Mouse (Mus musculus) kidney, embryonic 15.5 days (tissue): ENCODE results near the gene Tm7sf3. TPM values are rescaled to one million over a fixed set of nuclear protein-coding genes. Genes with fewer than 3 reads are reported as not detected.
"Not testable (repeated sequence)": the region's sequence is repeated elsewhere in the genome, so short reads cannot be mapped to it uniquely, and the experiment has no call there.

Experiments used
- ATAC-seq: fragments of 200-750 bp; cut with Nextera tagmentation; replicated peaks from 2 replicates; pipeline ENCODE4 v1.8.0; 2017; ENCODE audit warnings: moderate TSS enrichment; ENCODE audit not compliant: low FRiP score
- H3K27ac ChIP-seq: fragments of 300-500 bp; sonication (generic); 2 replicates; pipeline ENCODE4 v1.5.1; 2015; ENCODE audit warnings: mild to moderate bottlenecking, inconsistent platforms
- H3K27me3 ChIP-seq: fragments of 300-500 bp; sonication (generic); 2 replicates; pipeline ENCODE4 v1.6.1; 2015; ENCODE audit warnings: inconsistent platforms
- H3K36me3 ChIP-seq: fragments of 300-500 bp; sonication (generic); 2 replicates; pipeline ENCODE4 v1.6.1; 2015; ENCODE audit warnings: inconsistent platforms
- H3K4me1 ChIP-seq: fragments of 300-500 bp; sonication (generic); 2 replicates; pipeline ENCODE4 v1.6.1; 2015; ENCODE audit warnings: inconsistent platforms
- H3K4me2 ChIP-seq: fragments of 300-500 bp; sonication (generic); 2 replicates; pipeline ENCODE4 v1.6.1; 2015; ENCODE audit warnings: moderate library complexity, mild to moderate bottlenecking, inconsistent platforms
- H3K4me3 ChIP-seq: fragments of 300-500 bp; sonication (generic); replicated peaks from 2 replicates; pipeline ENCODE4 v1.5.1; 2015; ENCODE audit warnings: mild to moderate bottlenecking, inconsistent platforms
- H3K9ac ChIP-seq: fragments of 300-500 bp; sonication (generic); 2 replicates; pipeline ENCODE4 v1.6.1; 2015; ENCODE audit warnings: mild to moderate bottlenecking, inconsistent platforms
- H3K9me3 ChIP-seq: fragments of 300-500 bp; sonication (generic); replicated peaks from 2 replicates; pipeline ENCODE4 v1.6.1; 2016; ENCODE audit warnings: inconsistent platforms
- WGBS: fragments of 180-500 bp; shearing (Covaris S2); methylation state at CpG from one replicate; pipeline ENCODE4 v1.1.7; 2015; ENCODE audit warnings: mixed read lengths; 5-methylcytosine and 5-hydroxymethylcytosine counted together
- polyA plus RNA-seq: library from polyadenylated mRNA; unstranded; fragments of >200 nt; fragmentation: Nextera tagmentation; extraction: Ambion mirVana; gene quantifications from 2 replicates; pipeline ENCODE4 v1.2.1, GENCODE M21; 2015

Gene Tm7sf3
- polyA plus RNA-seq, 1 experiment from 2014 or later: 36.5 TPM

- Histone ChIP-seq H3K4me2 (no peak overlapping the region), H3K36me3 (peaks cover 44% of the 10 kb centered on the region)
Measured at GRCm38 (mm10) chr6:146585134-146585533, 57.5 kb downstream of the Tm7sf3 start.

GRCm38 (mm10) chr6:146583366-146584046 is 59.1 kb downstream of the Tm7sf3 start:
- Histone ChIP-seq H3K4me3 (no peak overlapping the region), H3K4me1 (peaks cover 15% of the 10 kb centered on the region)
- WGBS: 64% methylated on average over 2 of the region's 2 CpGs

More at GRCm38 (mm10) chr6:146585134-146585533, 57.5 kb downstream of the Tm7sf3 start:
- H3K4me1 ChIP-seq: 0 out of 2 replicates have a peak, but pooled peaks cover 4% of the 10 kb centered on the region
- WGBS: 87% methylated on average over 5 of the region's 5 CpGs
- no peaks in the 10 kb centered on the region for H3K27me3 ChIP-seq
- H3K9me3 ChIP-seq: no peaks in the 10 kb centered on the region
- H3K9ac ChIP-seq: no peak overlapping the region
- no peak overlapping the region for H3K27ac ChIP-seq
- H3K4me3 ChIP-seq: no peak overlapping the region
- no peak for ATAC-seq

GRCm38 (mm10) chr6:146580381-146580926 is 62.2 kb downstream of the Tm7sf3 start:
- Histone ChIP-seq H3K27me3 (no peaks in the 10 kb centered on the region), H3K27ac (no peak overlapping the region), H3K36me3 (peaks cover under 1% of the 10 kb centered on the region)

More at GRCm38 (mm10) chr6:146583366-146584046, 59.1 kb downstream of the Tm7sf3 start:
- Histone ChIP-seq H3K4me2 (no peak overlapping the region), H3K36me3 (peaks cover 27% of the 10 kb centered on the region), H3K27ac (no peak overlapping the region), H3K27me3 (no peaks in the 10 kb centered on the region), H3K9ac (no peak overlapping the region), H3K9me3 (no peaks in the 10 kb centered on the region)
- ATAC-seq: no peak

GRCm38 (mm10) chr6:146578586-146578985 is 64.0 kb downstream of the Tm7sf3 start:
- H3K27me3 ChIP-seq: no peaks in the 10 kb centered on the region
- H3K4me2 ChIP-seq: peak overlapping the region; percentile 65
- H3K36me3 ChIP-seq: peaks cover 4% of the 10 kb centered on the region; the same call in 1 of the 2 replicates
- 4% methylated on average over 7 of the region's 7 CpGs for WGBS
- H3K4me3 ChIP-seq: peak overlapping the region; percentile 83
- H3K9me3 ChIP-seq: no peaks in the 10 kb centered on the region
- H3K9ac ChIP-seq: peak overlapping the region; percentile 88
- peak overlapping the region; percentile 98 for H3K27ac ChIP-seq
- no peak for ATAC-seq
- H3K4me1 ChIP-seq: peaks cover 35% of the 10 kb centered on the region

More at GRCm38 (mm10) chr6:146580381-146580926, 62.2 kb downstream of the Tm7sf3 start:
- Histone ChIP-seq H3K4me1 (peaks cover 28% of the 10 kb centered on the region), H3K9me3 (no peaks in the 10 kb centered on the region), H3K4me2 (no peak overlapping the region), H3K4me3 (no peak overlapping the region), H3K9ac (no peak overlapping the region)
- ATAC-seq: no peak
- WGBS: 43% methylated on average over 2 of the region's 2 CpGs

GRCm38 (mm10) chr6:146578111-146578531 is 64.5 kb downstream of the Tm7sf3 start:
- H3K36me3 ChIP-seq: peaks cover 4% of the 10 kb centered on the region; the same call in 1 of the 2 replicates
- WGBS: 1% methylated on average over 22 of the region's 22 CpGs
- H3K27ac ChIP-seq: peak overlapping the region; percentile 98
- no peaks in the 10 kb centered on the region for H3K9me3 ChIP-seq
- H3K4me3 ChIP-seq: peak overlapping the region; percentile 83
- peak overlapping the region; percentile 88 for H3K9ac ChIP-seq
- ATAC-seq: peak; percentile 72
- peaks cover 35% of the 10 kb centered on the region for H3K4me1 ChIP-seq
- H3K4me2 ChIP-seq: peak overlapping the region; percentile 65
- H3K27me3 ChIP-seq: no peaks in the 10 kb centered on the region

- H3K27ac ChIP-seq: peak within 1 kb of the TSS; percentile 98
- peak within 1 kb of the TSS; percentile 83 for H3K4me3 ChIP-seq
- no peaks in the 10 kb centered on the region for H3K9me3 ChIP-seq
- peaks cover 38% of the 10 kb centered on the region for H3K4me1 ChIP-seq
- ATAC-seq: peak; percentile 96
- H3K36me3 ChIP-seq: peaks cover 4% of the 10 kb centered on the region; the same call in 1 of the 2 replicates
- H3K9ac ChIP-seq: peak within 1 kb of the TSS; percentile 88
- under 1% methylated on average over 77 of the region's 77 CpGs for WGBS
- peak within 1 kb of the TSS; percentile 65 for H3K4me2 ChIP-seq
- no peaks in the 10 kb centered on the region for H3K27me3 ChIP-seq
Measured at GRCm38 (mm10) chr6:146577310-146578109, 65.1 kb downstream of the Tm7sf3 start, which contains the start of gene Ints13. TSS of gene Ints13 (minus strand) at chr6:146577835.

- H3K36me3 ChIP-seq: peaks cover 4% of the 10 kb centered on the region; the same call in 1 of the 2 replicates
- WGBS: under 1% methylated on average over 13 of the region's 13 CpGs
- peak within 1 kb of the TSS; percentile 98 for H3K27ac ChIP-seq
- H3K9me3 ChIP-seq: no peaks in the 10 kb centered on the region
- peak within 1 kb of the TSS; percentile 65 for H3K4me2 ChIP-seq
- no peaks in the 10 kb centered on the region for H3K27me3 ChIP-seq
- peak within 1 kb of the TSS; percentile 83 for H3K4me3 ChIP-seq
- no peak for ATAC-seq
- H3K4me1 ChIP-seq: peaks cover 40% of the 10 kb centered on the region
- peak within 1 kb of the TSS; percentile 88 for H3K9ac ChIP-seq
Measured at GRCm38 (mm10) chr6:146576903-146577302, 65.7 kb downstream of the Tm7sf3 start, which contains the start of gene Fgfr1op2. TSS of gene Fgfr1op2 (plus strand) at chr6:146577203.

- no peaks in the 10 kb centered on the region for H3K9me3 ChIP-seq
- peaks cover 28% of the 10 kb centered on the region; the same call in 1 of the 2 replicates for H3K36me3 ChIP-seq
- no peak overlapping the region for H3K27ac ChIP-seq
- H3K27me3 ChIP-seq: no peaks in the 10 kb centered on the region
- no peak overlapping the region for H3K9ac ChIP-seq
- peaks cover 28% of the 10 kb centered on the region for H3K4me1 ChIP-seq
- no peak overlapping the region for H3K4me3 ChIP-seq
- ATAC-seq: no peak; the same call in 1 of the 2 replicates
- H3K4me2 ChIP-seq: no peak overlapping the region
Measured at GRCm38 (mm10) chr6:146572073-146572472, 70.6 kb downstream of the Tm7sf3 start.

GRCm38 (mm10) chr6:146562461-146562860 is 80.2 kb downstream of the Tm7sf3 start:
- H3K4me3 ChIP-seq, H3K9ac ChIP-seq, H3K4me2 ChIP-seq, H3K9me3 ChIP-seq, H3K27ac ChIP-seq, H3K27me3 ChIP-seq, H3K4me1 ChIP-seq, ATAC-seq: not testable (repeated sequence)
- WGBS: 76% methylated on average over 1 of the region's 1 CpGs
- H3K36me3 ChIP-seq: peaks cover 72% of the 10 kb centered on the region
